Mouse (Mus musculus): ENCODE measurements around the gene Mtf1.

DNA sequence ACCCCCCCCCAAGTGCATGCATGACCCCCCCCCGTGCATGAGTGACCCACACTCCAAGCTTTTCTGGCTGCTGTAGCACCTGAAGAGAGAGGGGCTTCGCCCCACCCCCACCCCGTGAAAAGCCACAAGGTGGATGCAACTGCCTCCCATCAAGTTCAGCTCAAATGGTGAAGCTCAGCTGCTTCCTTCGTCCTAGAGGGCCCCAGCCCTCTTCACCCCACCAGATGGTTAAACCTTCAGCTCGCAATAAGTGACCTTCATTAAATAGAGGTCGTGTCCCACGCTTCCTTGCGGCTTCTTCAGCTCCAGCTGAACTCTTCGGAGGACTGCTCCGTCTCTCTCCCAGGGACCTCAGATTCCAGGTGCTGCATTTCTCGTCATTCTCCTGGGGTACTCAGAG is 78.7 kb downstream of the Mtf1 start, which contains the start of gene Epha10:
- TF ChIP-seq POLR2A (IDR thresholded peaks at IDR 0.05; ENCODE audit: insufficient read depth, low read depth, low read length) (no peak), CTCF (IDR thresholded peaks at IDR 0.05; ENCODE audit: insufficient read depth, low read depth, low read length) (no peak)
